In genomic region chr8:61267061-61267460, GRCm38 (mm10) we compare ENCODE assay signal across 19 mouse cellular contexts. TPM values are rescaled to one million over a fixed set of nuclear protein-coding genes. Genes with fewer than 3 reads are reported as not detected.
DNase-seq lines count a peak whose midpoint lies in the region; ATAC-seq and TF ChIP-seq lines count a peak whose summit lies in the region.
"Had no signal": no experiment of that assay in that cellular context is flagged by ENCODE, and none has a peak within 500 bp of the region (broad histone marks: within the 10 kb centered on the region; RNA-seq: fewer than 3 reads in every experiment).

No protein-coding gene starts in this region.

- ATAC-seq in heart, embryonic 11.5 days (replicated peaks; ENCODE audit: insufficient number of reproducible peaks, low FRiP score, low TSS enrichment): 0 out of 2 replicates have a peak, but pooled peaks have one; percentile 46
- ATAC-seq in kidney, embryonic 16.5 days (ENCODE audit: low FRiP score, low TSS enrichment): peak; percentile 36; the same call in 1 of the 2 replicates
- peak; percentile 49 for ATAC-seq in neural tube, embryonic 13.5 days (ENCODE audit: low read depth)
- no peak for ATAC-seq in neural tube, embryonic 15.5 days (ENCODE audit: low FRiP score)
- ATAC-seq: forebrain, postnatal 0 days had no signal

- intact Hi-C loops in left cerebral cortex, postnatal 10 days (cut with DNase I): no loop called here

- no peak overlapping the region for H3K4me2 ChIP-seq in heart, embryonic 11.5 days
- H3K4me2 ChIP-seq in kidney, embryonic 16.5 days (replicated peaks; ENCODE audit: low read depth, low read length): no peak overlapping the region
- no peak overlapping the region for H3K4me2 ChIP-seq in neural tube, embryonic 13.5 days
- H3K4me2 ChIP-seq in neural tube, embryonic 15.5 days: no peak overlapping the region

- H3K27me3 ChIP-seq in heart, embryonic 11.5 days (ENCODE audit: control insufficient read depth, insufficient read depth, low read length): no peaks in the 10 kb centered on the region
- no peaks in the 10 kb centered on the region for H3K27me3 ChIP-seq in heart, embryonic 10.5 days (ENCODE audit: insufficient read depth, poor library complexity, severe bottlenecking)
- H3K27me3 ChIP-seq in kidney, embryonic 16.5 days (ENCODE audit: insufficient read depth, low read length): no peaks in the 10 kb centered on the region
- no peaks in the 10 kb centered on the region for H3K27me3 ChIP-seq in kidney, adult 2 months (replicated peaks; ENCODE audit: control insufficient read depth, insufficient read depth, low read length)
- no peaks in the 10 kb centered on the region for H3K27me3 ChIP-seq in neural tube, embryonic 13.5 days
- H3K27me3 ChIP-seq in neural tube, embryonic 15.5 days (replicated peaks): no peaks in the 10 kb centered on the region

- peaks cover 13% of the 10 kb centered on the region for H3K4me1 ChIP-seq in heart, embryonic 11.5 days (ENCODE audit: control insufficient read depth, insufficient read depth, low read length)
- peaks cover 20% of the 10 kb centered on the region; the same call in 1 of the 2 replicates for H3K4me1 ChIP-seq in heart, embryonic 10.5 days
- H3K4me1 ChIP-seq in kidney, embryonic 16.5 days (ENCODE audit: insufficient read depth, low read length): peaks cover 38% of the 10 kb centered on the region
- H3K4me1 ChIP-seq in kidney, adult 2 months (ENCODE audit: control insufficient read depth, insufficient read depth, low read length): peaks cover 43% of the 10 kb centered on the region
- peaks cover 25% of the 10 kb centered on the region; the same call in 1 of the 2 replicates for H3K4me1 ChIP-seq in neural tube, embryonic 13.5 days (replicated peaks)
- H3K4me1 ChIP-seq in neural tube, embryonic 15.5 days: peaks cover 13% of the 10 kb centered on the region

- H3K27ac ChIP-seq in heart, embryonic 11.5 days (ENCODE audit: low read depth, low read length): no peak overlapping the region
- no peak overlapping the region for H3K27ac ChIP-seq in heart, embryonic 10.5 days
- H3K27ac ChIP-seq in kidney, embryonic 16.5 days (ENCODE audit: low read length): no peak overlapping the region
- no peak overlapping the region for H3K27ac ChIP-seq in kidney, adult 2 months (ENCODE audit: insufficient read depth, low read depth, low read length)
- H3K27ac ChIP-seq in neural tube, embryonic 13.5 days (replicated peaks): no peak overlapping the region
- no peak overlapping the region for H3K27ac ChIP-seq in neural tube, embryonic 15.5 days (replicated peaks)
- H3K27ac ChIP-seq: gastrocnemius, adult 2 months; liver, embryonic 14.5 days; macrophage had no signal

- WGBS in heart, embryonic 11.5 days (ENCODE audit: insufficient replicate concordance): 97% methylated on average over 1 of the region's 1 CpGs
- WGBS in heart, embryonic 10.5 days: 95% methylated on average over 1 of the region's 1 CpGs
- 100% methylated on average over 1 of the region's 1 CpGs for WGBS in kidney, embryonic 16.5 days
- WGBS in kidney, adult 2 months: 100% methylated on average over 1 of the region's 1 CpGs
- WGBS in neural tube, embryonic 13.5 days: 95% methylated on average over 1 of the region's 1 CpGs
- WGBS in neural tube, embryonic 15.5 days: 100% methylated on average over 1 of the region's 1 CpGs

- no peaks in the 10 kb centered on the region for H3K9me3 ChIP-seq in heart, embryonic 11.5 days (replicated peaks; ENCODE audit: control insufficient read depth, low read length)
- no peaks in the 10 kb centered on the region for H3K9me3 ChIP-seq in heart, embryonic 10.5 days
- no peaks in the 10 kb centered on the region for H3K9me3 ChIP-seq in kidney, embryonic 16.5 days (ENCODE audit: low read length)
- H3K9me3 ChIP-seq in neural tube, embryonic 13.5 days: no peaks in the 10 kb centered on the region
- no peaks in the 10 kb centered on the region for H3K9me3 ChIP-seq in neural tube, embryonic 15.5 days (replicated peaks)

- TF ChIP-seq CTCF in kidney, adult 2 months (conservative IDR thresholded peaks at IDR 0.05; ENCODE audit: insufficient read depth, insufficient read length, low read depth, low read length): no peak

- no peak for DNase-seq in heart, embryonic 10.5 days (ENCODE audit: low spot score)
- no peak for DNase-seq in kidney, adult 2 months
- no peak for DNase-seq in left cerebral cortex, postnatal 10 days (ENCODE audit: extremely low spot score in 1 of 2, low spot score in 2 of 2)
- DNase-seq: cerebellum, postnatal 25 days; forebrain, postnatal 0 days; gastrocnemius, adult 2 months; heart, adult 11 months; heart, postnatal 14 days; kidney, adult 8-10 months; kidney, postnatal 4 days; left cerebral cortex, postnatal 4 days; thymus, postnatal 4 days had no signal

- no peak for TF ChIP-seq POLR2A in kidney, adult 2 months (IDR thresholded peaks at IDR 0.05; ENCODE audit: low read depth, low read length)

- H3K36me3 ChIP-seq in heart, embryonic 11.5 days (ENCODE audit: control insufficient read depth, insufficient read depth, low read length): no peaks in the 10 kb centered on the region
- no peaks in the 10 kb centered on the region for H3K36me3 ChIP-seq in heart, embryonic 10.5 days
- no peaks in the 10 kb centered on the region for H3K36me3 ChIP-seq in kidney, embryonic 16.5 days (ENCODE audit: insufficient read depth, low read length)
- H3K36me3 ChIP-seq in kidney, adult 2 months (ENCODE audit: control insufficient read depth, insufficient read depth, low read length): no peaks in the 10 kb centered on the region
- H3K36me3 ChIP-seq in neural tube, embryonic 13.5 days: no peaks in the 10 kb centered on the region
- no peaks in the 10 kb centered on the region for H3K36me3 ChIP-seq in neural tube, embryonic 15.5 days

- H3K9ac ChIP-seq in heart, embryonic 11.5 days (ENCODE audit: low read depth, low read length): no peak overlapping the region
- no peak overlapping the region for H3K9ac ChIP-seq in kidney, embryonic 16.5 days (replicated peaks; ENCODE audit: low read length)
- H3K9ac ChIP-seq in neural tube, embryonic 13.5 days: no peak overlapping the region
- no peak overlapping the region for H3K9ac ChIP-seq in neural tube, embryonic 15.5 days (replicated peaks)
- H3K9ac ChIP-seq: forebrain, postnatal 0 days; liver, embryonic 14.5 days had no signal

- H3K4me3 ChIP-seq in heart, embryonic 11.5 days (ENCODE audit: low read depth, low read length): no peak overlapping the region
- H3K4me3 ChIP-seq in heart, embryonic 10.5 days: no peak overlapping the region
- no peak overlapping the region for H3K4me3 ChIP-seq in kidney, embryonic 16.5 days (ENCODE audit: low read length)
- H3K4me3 ChIP-seq in kidney, adult 2 months (ENCODE audit: insufficient read depth, low read depth, low read length): no peak overlapping the region
- no peak overlapping the region for H3K4me3 ChIP-seq in neural tube, embryonic 13.5 days
- H3K4me3 ChIP-seq in neural tube, embryonic 15.5 days (replicated peaks): no peak overlapping the region
- H3K4me3 ChIP-seq: gastrocnemius, adult 2 months; myocyte had no signal

RNA-seq across cellular contexts. Expression of gene Sh3rf1, which starts 43.4 kb away (rescaled TPM):
- 6.4 and 7.1 TPM in 2 replicates for polyA plus RNA-seq in heart, embryonic 11.5 days (2014; fragmentation: Nextera tagmentation; extraction: Ambion mirVana)
- polyA plus RNA-seq in heart, embryonic 10.5 days (2016; fragmentation: Nextera tagmentation; extraction: Ambion mirVana): 5.6 and 8.4 TPM in 2 replicates
- polyA plus RNA-seq in kidney, embryonic 16.5 days (2015; fragmentation: Nextera tagmentation; extraction: Ambion mirVana): 23.3 and 26.7 TPM in 2 replicates
- polyA plus RNA-seq in kidney, adult 2 months (2012; rRNA removed): 14.4 and 15.3 TPM in 2 replicates
- polyA plus RNA-seq in neural tube, embryonic 13.5 days (2015; fragmentation: Nextera tagmentation; extraction: Ambion mirVana): 19.8 and 22.3 TPM in 2 replicates
- polyA plus RNA-seq in neural tube, embryonic 15.5 days (2015; fragmentation: Nextera tagmentation; extraction: Ambion mirVana): 19.0 and 20.8 TPM in 2 replicates
- 10 to 100 TPM; 42.1 to 42.2 TPM for total RNA-seq in left cerebral cortex, postnatal 10 days (2021)
